Mouse (Mus musculus) heart, postnatal 0 days (tissue): ENCODE results near the gene Chsy1. TPM values are rescaled to one million over a fixed set of nuclear protein-coding genes. Genes with fewer than 3 reads are reported as not detected.
"Not testable (repeated sequence)": the region's sequence is repeated elsewhere in the genome, so short reads cannot be mapped to it uniquely, and the experiment has no call there.

ENCODE experiments used
- ATAC-seq: fragments of 200-750 bp; cut with Nextera tagmentation; 2 replicates; pipeline ENCODE4 v1.8.0; 2017; ENCODE audit warnings: low read depth, moderate number of reproducible peaks, moderate library complexity; ENCODE audit not compliant: insufficient read depth
- DNase-seq: peaks from one replicate; pipeline ENCODE4 v3.0.0-alpha.2; 2016; ENCODE audit warnings: low spot score
- H3K27ac ChIP-seq: fragments of 300-500 bp; sonication (generic); 2 replicates; pipeline ENCODE4 v1.5.1; 2014; ENCODE audit warnings: low read depth, mild to moderate bottlenecking
- H3K27me3 ChIP-seq: fragments of 300-500 bp; sonication (generic); 2 replicates; pipeline ENCODE4 v1.6.1; 2014; ENCODE audit warnings: low read length, mixed read lengths; ENCODE audit not compliant: control insufficient read depth, insufficient read depth
- H3K36me3 ChIP-seq: fragments of 300-500 bp; sonication (generic); replicated peaks from 2 replicates; pipeline ENCODE4 v1.6.1; 2014; ENCODE audit warnings: low read length, mixed read lengths; ENCODE audit not compliant: control insufficient read depth, insufficient read depth
- H3K4me1 ChIP-seq: fragments of 300-500 bp; sonication (generic); 2 replicates; pipeline ENCODE4 v1.6.1; 2014; ENCODE audit warnings: antibody characterized with exemption; ENCODE audit not compliant: control insufficient read depth, insufficient read depth
- H3K4me2 ChIP-seq: fragments of 300-500 bp; sonication (generic); 2 replicates; pipeline ENCODE4 v1.6.1; 2014; ENCODE audit warnings: low read depth, mild to moderate bottlenecking, low read length, moderate library complexity
- H3K4me3 ChIP-seq: fragments of 300-500 bp; sonication (generic); 2 replicates; pipeline ENCODE4 v1.5.1; 2014; ENCODE audit warnings: low read depth, low read length
- H3K9ac ChIP-seq: fragments of 300-500 bp; sonication (generic); replicated peaks from 2 replicates; pipeline ENCODE4 v1.6.1; 2014; ENCODE audit warnings: low read depth, low read length, mixed read lengths
- H3K9me3 ChIP-seq: fragments of 300-500 bp; sonication (generic); replicated peaks from 2 replicates; pipeline ENCODE4 v1.6.1; 2016; ENCODE audit warnings: low read length; ENCODE audit not compliant: control insufficient read depth
- CTCF ChIP-seq: IDR thresholded peaks from 2 replicates; pipeline ENCODE4 v1.5.1; 2016; ENCODE audit warnings: antibody characterized with exemption, control low read depth, low read depth
- EP300 ChIP-seq: IDR thresholded peaks from 2 replicates; pipeline ENCODE4 v1.6.1; 2016; ENCODE audit warnings: antibody characterized with exemption, low read depth
- WGBS: fragments of 180-500 bp; shearing (Covaris S2); extraction: QIAGEN DNeasy Blood & Tissue Kit; methylation state at CpG from one replicate; pipeline ENCODE4 v1.1.7; 2014; 5-methylcytosine and 5-hydroxymethylcytosine counted together
- polyA plus RNA-seq: library from polyadenylated mRNA; unstranded; fragments of >200 nt; fragmentation: Nextera tagmentation; extraction: Ambion mirVana; gene quantifications from 2 replicates; pipeline ENCODE4 v1.2.1, GENCODE M21; 2015
- total RNA-seq: library from RNA; depleted of rRNA; stranded (reverse); fragments of >200 nt; gene quantifications from 2 replicates; pipeline ENCODE4 v1.2.3, GENCODE M21; 2014; ENCODE audit warnings: low replicate concordance

Gene Chsy1
- total and polyA plus RNA-seq, 2 experiments from 2014 or later, result 9.6 to 43.4 TPM

DNA sequence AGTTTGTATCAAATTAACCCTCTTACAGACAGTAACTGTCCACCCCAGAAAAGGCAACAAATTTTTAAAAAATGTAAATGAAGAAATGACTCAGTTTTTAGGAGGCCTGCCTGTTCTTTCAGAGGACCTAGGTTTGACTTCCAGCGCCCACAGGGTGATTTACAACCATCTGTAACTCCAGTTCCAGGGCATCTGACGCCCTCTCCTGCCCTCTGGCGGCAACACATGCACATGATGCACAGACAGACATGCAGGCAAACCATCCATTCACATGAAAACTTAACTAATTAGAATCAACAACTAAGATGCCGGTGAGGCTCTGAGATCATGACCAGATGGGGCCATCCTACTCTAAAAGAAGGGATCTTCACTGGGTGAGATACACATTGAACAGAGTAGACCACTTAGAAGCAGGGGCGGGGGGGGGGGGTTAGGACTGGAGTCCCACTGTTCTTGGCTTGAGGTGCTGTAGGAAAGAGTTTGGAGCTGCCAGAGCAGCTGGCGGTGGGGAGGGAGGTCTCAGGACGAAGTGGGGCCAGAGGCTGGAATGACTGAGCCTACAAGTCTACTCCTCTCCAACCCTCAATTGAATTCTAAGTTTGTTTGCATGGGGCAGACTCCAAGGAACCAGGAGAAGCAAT lies 72.9 kb downstream of the Chsy1 start:
- no peaks in the 10 kb centered on the region for H3K4me1 ChIP-seq
- no peak overlapping the region for H3K27ac ChIP-seq
- no peaks in the 10 kb centered on the region for H3K9me3 ChIP-seq
- no peaks in the 10 kb centered on the region for H3K27me3 ChIP-seq
- no peak overlapping the region for H3K4me2 ChIP-seq
- TF ChIP-seq CTCF, result no peak
- no peak for TF ChIP-seq EP300
- H3K36me3 ChIP-seq, result no peaks in the 10 kb centered on the region
- DNase-seq, result no peak
- no peak overlapping the region for H3K4me3 ChIP-seq
- no peak overlapping the region for H3K9ac ChIP-seq
- 84% methylated on average over 7 of the region's 7 CpGs for WGBS
- ATAC-seq, result no peak

DNA sequence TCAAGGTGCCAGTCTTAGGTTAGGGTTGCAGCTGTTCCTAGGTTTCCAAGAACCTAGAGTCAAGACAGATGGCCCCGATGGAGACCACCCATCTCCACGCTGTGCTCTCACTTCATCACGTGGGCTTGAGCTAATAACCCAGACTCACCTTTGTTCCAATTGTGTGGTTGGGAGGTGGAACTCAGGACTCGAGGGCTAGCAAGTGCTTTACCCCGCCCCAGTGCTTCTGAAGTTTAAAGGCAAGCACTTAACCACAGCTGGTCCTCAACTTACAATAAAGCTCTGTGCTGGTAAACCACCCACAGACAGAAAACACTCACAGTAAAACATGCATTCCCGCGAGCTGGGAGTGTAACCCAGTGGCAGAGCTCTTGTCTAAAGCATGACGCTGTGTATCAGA lies 74.1 kb downstream of the Chsy1 start:
- Histone ChIP-seq H3K4me2 (no peak overlapping the region), H3K36me3 (no peaks in the 10 kb centered on the region), H3K9ac (no peak overlapping the region), H3K4me1 (peaks cover 11% of the 10 kb centered on the region), H3K27ac (no peak overlapping the region), H3K27me3 (no peaks in the 10 kb centered on the region), H3K4me3 (no peak overlapping the region), H3K9me3 (no peaks in the 10 kb centered on the region)
- DNase-seq (no peak), ATAC-seq (no peak)
- 79% methylated on average over 8 of the region's 8 CpGs for WGBS
- TF ChIP-seq EP300 (no peak), CTCF (no peak)

DNA sequence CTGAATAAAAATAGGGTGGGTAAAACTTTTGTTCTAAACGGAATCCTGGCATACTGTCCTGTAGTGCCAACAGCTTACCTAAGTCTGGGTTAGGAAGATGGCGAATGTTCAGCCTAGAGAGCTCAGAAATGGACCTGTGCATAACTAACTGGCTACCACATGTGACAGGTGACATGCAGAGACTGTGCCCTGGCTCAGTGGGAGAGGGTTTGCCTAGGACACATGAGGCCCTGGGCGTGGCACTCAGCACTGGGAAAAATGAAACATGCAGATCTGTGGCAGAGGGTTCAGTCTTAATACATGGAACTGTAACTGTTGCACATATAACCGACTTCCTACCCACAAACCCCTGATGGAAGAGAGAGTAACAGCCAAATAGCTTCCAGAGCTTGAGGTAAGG lies 74.7 kb downstream of the Chsy1 start:
- Histone ChIP-seq H3K4me1 (peaks cover 11% of the 10 kb centered on the region), H3K27me3 (no peaks in the 10 kb centered on the region), H3K4me2 (no peak overlapping the region), H3K36me3 (no peaks in the 10 kb centered on the region), H3K9me3 (no peaks in the 10 kb centered on the region), H3K27ac (no peak overlapping the region), H3K4me3 (no peak overlapping the region), H3K9ac (no peak overlapping the region)
- 76% methylated on average over 4 of the region's 4 CpGs for WGBS
- TF ChIP-seq EP300 (no peak), CTCF (no peak)
- ATAC-seq, result no peak
- DNase-seq, result no peak

DNA sequence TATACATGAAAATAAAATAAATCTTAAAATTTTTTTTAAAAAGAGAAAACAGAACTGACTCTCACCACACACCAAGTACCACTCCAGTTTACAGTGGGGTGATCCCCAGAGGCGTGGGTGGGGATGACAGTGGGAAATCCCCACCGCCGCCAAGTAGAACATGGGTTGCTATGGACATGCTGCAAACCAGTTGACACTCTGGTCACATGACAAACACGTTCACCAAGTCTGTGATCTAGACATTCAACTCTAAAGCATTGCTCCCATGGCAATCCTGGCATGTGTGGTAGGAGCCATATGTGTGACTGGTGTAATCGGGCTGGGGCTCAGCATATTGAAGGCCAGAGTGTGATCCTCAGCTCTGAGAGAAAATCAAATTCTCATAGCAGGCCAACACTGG lies 76.1 kb downstream of the Chsy1 start:
- no peak for DNase-seq
- Histone ChIP-seq H3K27me3 (no peaks in the 10 kb centered on the region), H3K4me3 (no peak overlapping the region), H3K36me3 (no peaks in the 10 kb centered on the region), H3K9me3 (no peaks in the 10 kb centered on the region), H3K27ac (no peak overlapping the region), H3K9ac (no peak overlapping the region), H3K4me2 (no peak overlapping the region), H3K4me1 (peaks cover 11% of the 10 kb centered on the region)
- ATAC-seq, result no peak
- TF ChIP-seq CTCF (no peak), EP300 (no peak)
- 89% methylated on average over 5 of the region's 5 CpGs for WGBS

DNA sequence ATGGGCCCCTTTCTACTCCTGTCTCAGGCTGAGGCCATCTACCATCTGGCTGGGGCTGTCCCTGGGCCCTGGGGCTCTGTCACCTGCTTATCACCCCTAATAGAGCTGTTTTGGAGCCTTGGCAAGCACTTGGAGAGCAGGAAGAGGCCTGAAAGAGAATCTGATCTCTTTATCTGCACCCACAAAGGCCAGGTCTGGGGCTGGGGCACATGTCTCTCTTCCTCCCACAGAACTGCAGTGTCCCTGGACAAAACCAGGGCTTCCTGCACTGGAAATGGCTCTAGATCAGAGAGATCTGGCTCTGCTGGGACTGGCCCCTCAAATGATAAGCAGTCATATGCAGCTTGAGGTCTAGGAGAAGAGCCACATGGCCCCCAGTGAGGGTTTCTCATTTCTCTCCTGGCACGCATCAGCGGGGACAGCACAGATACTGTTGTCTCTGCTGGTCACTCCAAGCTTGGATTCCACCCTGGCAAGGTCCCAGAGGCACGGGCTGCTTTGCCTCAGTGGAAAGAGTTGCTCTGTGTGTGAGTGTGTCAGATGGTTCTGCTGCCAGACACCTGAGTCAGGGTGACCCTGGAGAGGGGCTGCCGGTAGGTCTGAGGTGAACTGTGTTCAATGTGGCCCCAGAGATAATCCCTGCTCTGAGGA lies 78.4 kb downstream of the Chsy1 start:
- Histone ChIP-seq H3K4me3 (no peak overlapping the region), H3K4me1 (peaks cover 11% of the 10 kb centered on the region), H3K4me2 (no peak overlapping the region), H3K36me3 (no peaks in the 10 kb centered on the region), H3K9me3 (no peaks in the 10 kb centered on the region), H3K27ac (peak overlapping the region; percentile 43), H3K9ac (peak overlapping the region; percentile 35; the same call in 1 of the 2 replicates), H3K27me3 (no peaks in the 10 kb centered on the region)
- ATAC-seq (peak; percentile 55; the same call in 1 of the 2 replicates), DNase-seq (no peak)
- TF ChIP-seq EP300, result no peak
- no peak for TF ChIP-seq CTCF
- WGBS, result 24% methylated on average over 4 of the region's 4 CpGs

DNA sequence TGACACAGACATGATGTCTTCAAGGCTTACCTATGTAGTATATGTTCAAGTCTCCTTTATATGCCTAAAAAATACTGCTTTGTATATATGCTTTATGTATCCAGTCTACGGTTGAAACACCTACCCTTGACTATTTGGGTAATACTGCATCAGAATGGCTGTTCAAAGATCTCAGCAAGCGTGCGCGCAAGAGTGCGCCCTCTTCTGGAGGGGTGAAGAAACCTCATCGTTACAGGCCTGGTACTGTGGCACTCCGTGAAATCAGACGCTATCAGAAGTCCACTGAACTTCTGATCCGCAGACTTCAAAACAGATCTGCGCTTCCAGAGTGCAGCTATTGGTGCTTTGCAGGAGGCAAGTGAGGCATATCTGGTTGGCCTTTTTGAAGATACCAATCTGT lies 81.1 kb downstream of the Chsy1 start:
- not testable (repeated sequence) for H3K4me2 ChIP-seq, H3K9me3 ChIP-seq, DNase-seq, ATAC-seq, H3K27me3 ChIP-seq, H3K9ac ChIP-seq, H3K27ac ChIP-seq, H3K4me3 ChIP-seq, H3K36me3 ChIP-seq
- peaks cover 22% of the 10 kb centered on the region for H3K4me1 ChIP-seq
- WGBS, result 90% methylated on average over 10 of the region's 10 CpGs
